Mouse (Mus musculus): ENCODE measurements at regions not wholly inside any gene's neighbourhood (a gene's known extent, or its start where the extent isn't known, plus 50 kb on each side); places are given as distances from the start of the nearest gene placed in this dataset.

DNA sequence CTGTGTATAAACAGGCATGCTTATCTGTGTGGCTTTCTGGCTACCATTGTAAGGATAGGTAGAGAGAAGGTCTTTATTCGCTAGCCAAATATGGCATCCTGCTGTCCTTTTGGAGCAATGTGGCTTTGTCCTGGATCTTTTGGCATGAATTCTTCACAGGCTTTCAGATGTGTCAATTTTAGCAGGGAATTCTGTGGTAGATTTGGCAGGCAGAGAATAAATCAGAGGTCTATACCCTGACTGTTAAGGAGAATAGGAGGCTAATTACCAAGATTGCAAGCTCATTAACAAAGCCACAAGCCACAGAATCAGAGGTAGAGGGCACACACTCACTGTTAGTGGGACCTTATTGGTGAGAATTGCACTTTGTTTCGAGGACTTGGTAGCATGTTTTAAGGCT, 217.2 kb upstream of the Camk1g start:
- TF ChIP-seq POLR2A (IDR thresholded peaks at IDR 0.05; ENCODE audit: insufficient read length, low read depth) (no peak), CEBPB (IDR thresholded peaks at IDR 0.05; ENCODE audit: insufficient read depth, poor library complexity, severe bottlenecking) (no peak), MYOG (IDR thresholded peaks at IDR 0.05; ENCODE audit: control insufficient read depth in 1 of 3, insufficient read depth in 1 of 3, insufficient read length in 2 of 3, low read depth in 2 of 3) (no peak), MYOD1 (IDR thresholded peaks at IDR 0.05; ENCODE audit: control insufficient read depth in 1 of 3, insufficient read length in 2 of 3, low read depth in 2 of 3) (no peak)
- Histone ChIP-seq H3K79me2 (ENCODE audit: control insufficient read depth, insufficient read depth) (no peaks in the 10 kb centered on the region), H3K4me3 (no peak overlapping the region), H3K4me2 (ENCODE audit: low read depth) (no peak overlapping the region), H3K27me3 (ENCODE audit: control insufficient read depth, insufficient read depth, insufficient read length) (no peaks in the 10 kb centered on the region), H3ac (ENCODE audit: control insufficient read depth, insufficient read length) (no peak overlapping the region), H3K36me3 (ENCODE audit: control insufficient read depth, insufficient read depth) (no peaks in the 10 kb centered on the region)

DNA sequence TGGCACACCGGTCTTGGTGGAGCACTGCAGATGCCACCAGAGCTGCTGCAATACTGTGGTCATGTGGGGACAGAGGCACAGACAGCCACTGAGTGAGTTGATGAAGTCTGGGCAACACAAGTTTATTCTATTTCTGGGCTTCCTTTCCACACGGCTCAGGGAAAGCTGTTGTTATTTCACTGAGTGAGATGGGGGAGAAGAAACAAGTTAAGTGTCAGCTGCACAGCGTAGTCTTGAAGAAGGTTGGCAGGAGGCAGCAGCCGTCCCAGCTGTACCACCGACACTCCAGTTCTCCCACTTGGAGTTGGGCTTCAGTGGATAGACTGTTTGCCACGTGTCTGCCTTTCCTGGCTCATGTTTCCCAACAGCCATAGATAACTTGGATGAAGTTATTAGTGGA, 216.8 kb upstream of the Camk1g start:
- Histone ChIP-seq H3K27me3 (ENCODE audit: control insufficient read depth, insufficient read depth, insufficient read length) (no peaks in the 10 kb centered on the region), H3K4me3 (no peak overlapping the region), H3ac (ENCODE audit: control insufficient read depth, insufficient read length) (no peak overlapping the region), H3K36me3 (ENCODE audit: control insufficient read depth, insufficient read depth) (no peaks in the 10 kb centered on the region), H3K79me2 (ENCODE audit: control insufficient read depth, insufficient read depth) (no peaks in the 10 kb centered on the region), H3K4me2 (ENCODE audit: low read depth) (no peak overlapping the region)
- TF ChIP-seq CEBPB (IDR thresholded peaks at IDR 0.05; ENCODE audit: insufficient read depth, poor library complexity, severe bottlenecking) (no peak), MYOD1 (IDR thresholded peaks at IDR 0.05; ENCODE audit: control insufficient read depth in 1 of 3, insufficient read length in 2 of 3, low read depth in 2 of 3) (no peak), MAX (IDR thresholded peaks at IDR 0.05; ENCODE audit: low read depth) (no peak)

DNA sequence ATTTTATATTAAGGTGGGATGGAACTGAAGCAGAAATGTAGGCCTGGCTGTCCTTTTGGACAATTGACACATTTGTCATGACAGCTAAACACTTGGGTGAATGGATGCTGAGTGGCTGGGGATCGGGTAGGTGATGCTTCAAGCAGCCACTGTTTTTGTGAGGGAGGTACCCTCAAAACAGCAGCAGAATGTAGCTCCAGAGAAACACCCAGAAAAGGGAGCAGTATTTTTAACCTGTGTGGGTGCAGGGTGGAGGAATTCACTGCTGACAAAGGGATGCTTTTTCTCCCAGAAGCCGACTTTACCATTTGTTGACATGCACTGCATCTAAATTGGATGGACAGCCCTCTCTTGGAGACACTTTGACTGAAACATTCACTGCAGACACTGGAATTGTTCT, 213.7 kb upstream of the Camk1g start:
- Histone ChIP-seq H3K36me3 (ENCODE audit: control insufficient read depth, insufficient read depth) (no peaks in the 10 kb centered on the region), H3K4me2 (ENCODE audit: low read depth) (no peak overlapping the region), H3ac (ENCODE audit: control insufficient read depth, insufficient read length) (no peak overlapping the region), H3K4me3 (no peak overlapping the region), H3K27me3 (ENCODE audit: control insufficient read depth, insufficient read depth, insufficient read length) (no peaks in the 10 kb centered on the region), H3K79me2 (ENCODE audit: control insufficient read depth, insufficient read depth) (no peaks in the 10 kb centered on the region)
- no peak for TF ChIP-seq TCF12 (IDR thresholded peaks at IDR 0.05; ENCODE audit: insufficient read depth, poor library complexity, severe bottlenecking)
- no peak for TF ChIP-seq SRF (IDR thresholded peaks at IDR 0.05; ENCODE audit: control insufficient read depth, insufficient read length, low read depth)
- TF ChIP-seq CEBPB (IDR thresholded peaks at IDR 0.05; ENCODE audit: insufficient read depth, poor library complexity, severe bottlenecking), result no peak
- TF ChIP-seq POLR2AphosphoS2 (IDR thresholded peaks at IDR 0.05; ENCODE audit: insufficient read length, low read depth), result no peak
- TF ChIP-seq USF1 (IDR thresholded peaks at IDR 0.05; ENCODE audit: low read depth), result no peak
- TF ChIP-seq REST (IDR thresholded peaks at IDR 0.05; ENCODE audit: insufficient read depth, insufficient read length), result no peak
- TF ChIP-seq MYOG (IDR thresholded peaks at IDR 0.05; ENCODE audit: control insufficient read depth in 1 of 3, insufficient read depth in 1 of 3, insufficient read length in 2 of 3, low read depth in 2 of 3), result no peak
- TF ChIP-seq E2F4 (IDR thresholded peaks at IDR 0.05; ENCODE audit: insufficient read depth), result no peak
- TF ChIP-seq POLR2A (IDR thresholded peaks at IDR 0.05; ENCODE audit: insufficient read length, low read depth), result no peak
- TF ChIP-seq MAX (IDR thresholded peaks at IDR 0.05; ENCODE audit: low read depth), result no peak
- TF ChIP-seq MYOD1 (IDR thresholded peaks at IDR 0.05; ENCODE audit: control insufficient read depth in 1 of 3, insufficient read length in 2 of 3, low read depth in 2 of 3), result no peak
- TF ChIP-seq TCF3 (IDR thresholded peaks at IDR 0.05; ENCODE audit: insufficient read length, low read depth), result no peak

DNA sequence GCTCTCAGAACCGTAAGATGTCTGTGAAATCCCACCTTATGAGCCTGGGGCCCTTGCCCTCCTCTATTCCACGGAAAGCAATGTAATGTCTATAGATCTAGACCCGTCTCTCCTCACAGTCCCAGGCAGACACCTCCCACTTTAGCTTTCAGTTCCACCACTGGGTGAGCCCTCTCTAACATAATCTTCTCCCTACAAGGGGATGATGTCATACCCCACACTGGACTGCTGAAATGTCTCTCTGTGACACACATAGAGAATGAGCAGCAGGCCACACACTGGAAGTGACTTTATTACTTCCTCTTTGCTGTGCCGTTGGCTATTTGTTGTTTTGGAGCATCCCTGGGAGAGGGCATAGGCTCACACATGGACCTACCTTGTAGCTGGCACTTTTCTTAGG, 210.3 kb upstream of the Camk1g start:
- no peaks in the 10 kb centered on the region for H3K79me2 ChIP-seq (ENCODE audit: control insufficient read depth, insufficient read depth)
- no peak overlapping the region for H3ac ChIP-seq (ENCODE audit: control insufficient read depth, insufficient read length)
- no peaks in the 10 kb centered on the region for H3K36me3 ChIP-seq (ENCODE audit: control insufficient read depth, insufficient read depth)
- H3K4me2 ChIP-seq (ENCODE audit: low read depth), result no peak overlapping the region
- no peaks in the 10 kb centered on the region for H3K27me3 ChIP-seq (ENCODE audit: control insufficient read depth, insufficient read depth, insufficient read length)
- H3K4me3 ChIP-seq, result no peak overlapping the region
- TF ChIP-seq MYOD1 (IDR thresholded peaks at IDR 0.05; ENCODE audit: control insufficient read depth in 1 of 3, insufficient read length in 2 of 3, low read depth in 2 of 3), result no peak

DNA sequence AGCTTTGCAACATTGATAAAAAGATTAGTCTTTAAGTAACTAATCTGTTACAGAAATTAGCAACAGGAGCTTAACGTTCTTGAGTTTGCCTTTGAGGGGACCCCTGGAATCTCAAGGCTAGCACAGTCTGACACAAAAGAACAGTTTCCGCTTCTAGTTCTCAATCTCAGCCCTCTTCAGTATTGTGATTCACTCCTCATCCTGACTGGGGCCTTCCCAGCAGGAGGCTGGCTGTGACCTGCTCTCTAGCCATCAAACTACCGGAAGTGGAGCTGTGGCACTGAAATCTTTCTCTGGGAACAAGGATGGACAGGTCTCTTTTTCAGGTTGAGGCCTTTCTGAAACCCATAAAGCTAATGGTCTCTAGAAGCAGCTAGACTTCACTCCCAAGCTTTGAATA, 209.6 kb upstream of the Camk1g start:
- no peak overlapping the region for H3K4me3 ChIP-seq
- TF ChIP-seq USF1 (IDR thresholded peaks at IDR 0.05; ENCODE audit: low read depth) (no peak), E2F4 (IDR thresholded peaks at IDR 0.05; ENCODE audit: insufficient read depth) (no peak), POLR2A (IDR thresholded peaks at IDR 0.05; ENCODE audit: insufficient read length, low read depth) (no peak), SRF (IDR thresholded peaks at IDR 0.05; ENCODE audit: control insufficient read depth, insufficient read length, low read depth) (no peak)
- no peak overlapping the region for H3ac ChIP-seq (ENCODE audit: control insufficient read depth, insufficient read length)
- no peaks in the 10 kb centered on the region for H3K27me3 ChIP-seq (ENCODE audit: control insufficient read depth, insufficient read depth, insufficient read length)
- no peaks in the 10 kb centered on the region for H3K79me2 ChIP-seq (ENCODE audit: control insufficient read depth, insufficient read depth)
- no peaks in the 10 kb centered on the region for H3K36me3 ChIP-seq (ENCODE audit: control insufficient read depth, insufficient read depth)
- H3K4me2 ChIP-seq (ENCODE audit: low read depth), result no peak overlapping the region

DNA sequence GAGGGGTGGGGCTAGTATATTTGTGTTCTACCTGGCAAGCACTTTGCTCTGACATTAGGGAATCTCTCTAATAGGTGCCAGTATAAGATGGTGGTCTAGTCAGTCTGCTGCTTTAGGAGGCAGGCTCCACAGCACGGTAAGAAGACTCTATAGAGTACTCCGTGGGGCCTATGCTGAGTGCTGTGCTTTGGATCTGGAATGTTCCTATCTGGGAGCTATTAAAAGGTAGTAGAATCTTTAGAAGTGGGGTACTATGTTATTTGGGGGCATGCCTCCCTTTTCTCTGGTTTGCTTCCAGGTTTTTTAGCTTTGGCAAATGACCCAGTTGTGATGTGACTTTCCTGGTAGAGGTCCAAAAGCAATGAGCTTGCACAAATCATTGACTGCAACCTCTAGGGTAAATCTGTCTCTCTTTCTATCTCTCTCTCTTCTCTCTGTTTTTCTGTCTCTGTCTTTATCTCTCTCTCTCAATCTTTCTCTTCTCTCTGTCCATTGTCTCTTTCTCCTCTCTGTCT, 208.6 kb upstream of the Camk1g start:
- TF ChIP-seq TCF12 (IDR thresholded peaks at IDR 0.05; ENCODE audit: insufficient read depth, poor library complexity, severe bottlenecking) (no peak), TCF3 (IDR thresholded peaks at IDR 0.05; ENCODE audit: insufficient read length, low read depth) (no peak), REST (IDR thresholded peaks at IDR 0.05; ENCODE audit: insufficient read depth, insufficient read length) (no peak), POLR2AphosphoS2 (IDR thresholded peaks at IDR 0.05; ENCODE audit: insufficient read length, low read depth) (no peak), SRF (IDR thresholded peaks at IDR 0.05; ENCODE audit: control insufficient read depth, insufficient read length, low read depth) (no peak), MYOD1 (IDR thresholded peaks at IDR 0.05; ENCODE audit: control insufficient read depth in 1 of 3, insufficient read length in 2 of 3, low read depth in 2 of 3) (no peak), E2F4 (IDR thresholded peaks at IDR 0.05; ENCODE audit: insufficient read depth) (no peak), MAX (IDR thresholded peaks at IDR 0.05; ENCODE audit: low read depth) (no peak), POLR2A (IDR thresholded peaks at IDR 0.05; ENCODE audit: insufficient read length, low read depth) (no peak), CEBPB (IDR thresholded peaks at IDR 0.05; ENCODE audit: insufficient read depth, poor library complexity, severe bottlenecking) (no peak), MYOG (IDR thresholded peaks at IDR 0.05; ENCODE audit: control insufficient read depth in 1 of 3, insufficient read depth in 1 of 3, insufficient read length in 2 of 3, low read depth in 2 of 3) (no peak), USF1 (IDR thresholded peaks at IDR 0.05; ENCODE audit: low read depth) (no peak)
- H3K4me2 ChIP-seq (ENCODE audit: low read depth), result no peak overlapping the region
- H3K27me3 ChIP-seq (ENCODE audit: control insufficient read depth, insufficient read depth, insufficient read length), result no peaks in the 10 kb centered on the region
- H3K4me3 ChIP-seq, result no peak overlapping the region
- H3K79me2 ChIP-seq (ENCODE audit: control insufficient read depth, insufficient read depth), result no peaks in the 10 kb centered on the region
- H3K36me3 ChIP-seq (ENCODE audit: control insufficient read depth, insufficient read depth), result no peaks in the 10 kb centered on the region
- no peak overlapping the region for H3ac ChIP-seq (ENCODE audit: control insufficient read depth, insufficient read length)

Measured in myocyte (in vitro differentiated cells).